Comparison of ENCODE assay signal across 27 mouse cellular contexts in genomic region chr9:105549096-105549495, GRCm38 (mm10). TPM values are rescaled to one million over a fixed set of nuclear protein-coding genes. Genes with fewer than 3 reads are reported as not detected.
DNase-seq lines count a peak whose midpoint lies in the region; TF ChIP-seq lines count a peak whose summit lies in the region.
"Had no signal": no experiment of that assay in that cellular context is flagged by ENCODE, and none has a peak within 500 bp of the region (broad histone marks: within the 10 kb centered on the region; RNA-seq: fewer than 3 reads in every experiment).

No protein-coding gene starts in this region.

- H3K27me3 ChIP-seq in kidney, adult 2 months (replicated peaks; ENCODE audit: control insufficient read depth, insufficient read depth, low read length) = no peaks in the 10 kb centered on the region
- H3K27me3 ChIP-seq: forebrain, embryonic 15.5 days; hindbrain, embryonic 15.5 days; neural tube, embryonic 12.5 days had no signal

- H3K36me3 ChIP-seq in kidney, adult 2 months (ENCODE audit: control insufficient read depth, insufficient read depth, low read length) = no peaks in the 10 kb centered on the region
- H3K36me3 ChIP-seq: forebrain, embryonic 15.5 days; hindbrain, embryonic 15.5 days; limb, embryonic 13.5 days; liver, embryonic 12.5 days; midbrain, embryonic 10.5 days; neural tube, embryonic 12.5 days had no signal

- no peak overlapping the region for H3K4me3 ChIP-seq in kidney, adult 2 months (ENCODE audit: insufficient read depth, low read depth, low read length)
- H3K4me3 ChIP-seq: forebrain, embryonic 15.5 days; hindbrain, embryonic 15.5 days; left cerebral cortex, adult 2 months; limb, embryonic 13.5 days; liver, embryonic 12.5 days; midbrain, embryonic 10.5 days; neural tube, embryonic 12.5 days had no signal

- no peak overlapping the region for H3K27ac ChIP-seq in kidney, adult 2 months (ENCODE audit: insufficient read depth, low read depth, low read length)
- H3K27ac ChIP-seq: forebrain, embryonic 15.5 days; hindbrain, embryonic 15.5 days; left cerebral cortex, adult 2 months; limb, embryonic 13.5 days; liver, embryonic 12.5 days; macrophage; midbrain, embryonic 10.5 days; neural tube, embryonic 12.5 days; stomach, postnatal 0 days had no signal

- no peaks in the 10 kb centered on the region for H3K4me1 ChIP-seq in kidney, adult 2 months (ENCODE audit: control insufficient read depth, insufficient read depth, low read length)
- H3K4me1 ChIP-seq: liver, embryonic 12.5 days had no signal

- TF ChIP-seq CTCF in kidney, adult 2 months (conservative IDR thresholded peaks at IDR 0.05; ENCODE audit: insufficient read depth, insufficient read length, low read depth, low read length) = no peak

- 37% methylated on average over 6 of the region's 6 CpGs for WGBS in kidney, adult 2 months

- TF ChIP-seq POLR2A in kidney, adult 2 months (IDR thresholded peaks at IDR 0.05; ENCODE audit: low read depth, low read length) = no peak

- peak; percentile 28 for DNase-seq in kidney, adult 11 months
- DNase-seq in kidney, adult 9 months = no peak
- DNase-seq in MN1 (ENCODE audit: low spot score) = peak; percentile 67
- DNase-seq in kidney, adult 2 months = peak; percentile 42
- DNase-seq in kidney, postnatal 25 days = peak; percentile 3 to 44
- DNase-seq in natural killer cell, adult 2 months (ENCODE audit: low spot score in 2 of 2) = no peak
- no peak for DNase-seq in right cerebral cortex, adult 2 months (ENCODE audit: low spot score in 2 of 2)
- DNase-seq: adrenal gland, adult 8-10 months; cerebellum, adult 2 months; cerebellum, postnatal 14 days; gastrocnemius, postnatal 25 days; heart, adult 11 months; heart, postnatal 4 days; liver, postnatal 0 days; right cerebral cortex, adult 18-20 months; right cerebral cortex, postnatal 4 days; thymus, adult 18-20 months; thymus, postnatal 25 days had no signal

RNA-seq across cellular contexts. Expression of gene Atp2c1, which starts 22.0 kb away (rescaled TPM):
- 59.9 and 69.5 TPM in 2 replicates for polyA plus RNA-seq in kidney, adult 2 months (2012; rRNA removed)

Comparison
In these comparisons a context has a peak if more than half of its experiments do, and no peak if none do; other contexts are left out.
1. DNase-seq: peak in kidney, adult 11 months (single experiment), MN1 (single experiment), kidney, adult 2 months (single experiment) and kidney, postnatal 25 days (2 of 2); none in kidney, adult 9 months (single experiment), natural killer cell, adult 2 months (0 of 2) and right cerebral cortex, adult 2 months (0 of 2).